Comparison of ENCODE assay signal across 10 mouse cellular contexts in the genomic region with DNA sequence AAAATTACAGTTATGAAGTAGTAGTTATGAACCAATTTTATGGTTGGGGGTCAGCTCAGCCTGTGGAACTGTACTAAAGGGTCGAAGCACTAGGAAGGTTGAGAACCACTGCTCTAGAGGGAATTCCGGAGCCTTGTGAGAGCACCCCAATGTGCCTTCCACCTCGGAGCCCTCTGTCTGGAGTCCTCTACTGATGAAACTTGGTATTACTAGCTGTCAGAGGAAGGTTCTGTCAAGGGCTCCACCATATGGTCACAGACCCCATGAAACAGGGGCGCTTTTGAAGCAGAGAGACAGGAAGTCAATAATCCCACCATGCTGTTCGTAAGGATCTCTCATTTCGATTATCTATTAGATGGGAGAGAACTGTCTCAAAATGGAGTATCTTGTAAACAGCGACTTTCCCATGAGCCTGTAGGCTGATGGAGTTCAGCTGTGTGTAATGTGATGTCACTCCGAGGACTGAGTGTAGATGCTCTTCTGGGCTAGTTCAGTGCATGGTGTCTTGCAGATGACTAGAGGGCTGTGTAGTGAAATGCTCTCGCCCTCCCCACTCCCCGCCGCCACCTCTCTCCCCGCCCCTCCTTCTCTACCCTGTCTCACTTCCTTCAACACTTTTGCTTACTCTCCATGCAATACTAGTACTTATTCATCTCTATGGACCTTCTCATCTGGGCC.
A peak's percentile ranks its signal among the peaks of the same experiment; 100 is the strongest.
DNase-seq lines count a peak whose midpoint lies in the region; ATAC-seq and TF ChIP-seq lines count a peak whose summit lies in the region.
"Had no signal": no experiment of that assay in that cellular context is flagged by ENCODE, and none has a peak within 500 bp of the region (broad histone marks: within the 10 kb centered on the region; RNA-seq: fewer than 3 reads in every experiment).

No protein-coding gene starts in this region.

- no peaks in the 10 kb centered on the region for H3K4me1 ChIP-seq in hindbrain, postnatal 0 days (ENCODE audit: insufficient read depth, low read length)
- H3K4me1 ChIP-seq in hindbrain, embryonic 11.5 days (replicated peaks; ENCODE audit: control insufficient read depth, insufficient read depth, low read length) = no peaks in the 10 kb centered on the region
- no peaks in the 10 kb centered on the region for H3K4me1 ChIP-seq in midbrain, embryonic 15.5 days
- H3K4me1 ChIP-seq in midbrain, embryonic 14.5 days (ENCODE audit: control insufficient read depth, insufficient read depth, low read length) = no peaks in the 10 kb centered on the region
- no peaks in the 10 kb centered on the region for H3K4me1 ChIP-seq in forebrain, embryonic 14.5 days (ENCODE audit: control insufficient read depth, insufficient read depth, low read length)
- H3K4me1 ChIP-seq in stomach, postnatal 0 days (replicated peaks; ENCODE audit: control insufficient read depth, insufficient read depth) = no peaks in the 10 kb centered on the region
- H3K4me1 ChIP-seq: lung, embryonic 15.5 days had no signal

- no peak overlapping the region for H3K4me3 ChIP-seq in hindbrain, postnatal 0 days (ENCODE audit: low read length)
- H3K4me3 ChIP-seq in hindbrain, embryonic 11.5 days (ENCODE audit: low read depth, low read length) = no peak overlapping the region
- no peak overlapping the region for H3K4me3 ChIP-seq in midbrain, embryonic 15.5 days
- H3K4me3 ChIP-seq in midbrain, embryonic 14.5 days (replicated peaks; ENCODE audit: low read depth, low read length) = no peak overlapping the region
- no peak overlapping the region for H3K4me3 ChIP-seq in forebrain, embryonic 14.5 days (ENCODE audit: low read depth, low read length)
- no peak overlapping the region for H3K4me3 ChIP-seq in stomach, postnatal 0 days (ENCODE audit: low read depth, low read length)
- H3K4me3 ChIP-seq: lung, embryonic 15.5 days; myocyte had no signal

- ATAC-seq in hindbrain, postnatal 0 days = no peak
- no peak; the same call in 1 of the 2 replicates for ATAC-seq in hindbrain, embryonic 11.5 days (ENCODE audit: low FRiP score)
- ATAC-seq in midbrain, embryonic 15.5 days (replicated peaks) = peak; percentile 41; the same call in 1 of the 2 replicates
- no peak for ATAC-seq in midbrain, embryonic 14.5 days (ENCODE audit: low FRiP score, low TSS enrichment)
- ATAC-seq in forebrain, embryonic 14.5 days = peak; percentile 37
- 0 out of 2 replicates have a peak, but pooled peaks have one; percentile 8 for ATAC-seq in stomach, postnatal 0 days (ENCODE audit: low FRiP score, low TSS enrichment)

- peak; percentile 28 for DNase-seq in hindbrain, postnatal 0 days (ENCODE audit: low spot score)
- no peak for DNase-seq in hindbrain, embryonic 11.5 days (ENCODE audit: low spot score)
- DNase-seq in midbrain, embryonic 14.5 days = no peak
- peak; percentile 10 for DNase-seq in forebrain, embryonic 14.5 days (ENCODE audit: low spot score)
- no peak for DNase-seq in stomach, postnatal 0 days (ENCODE audit: low spot score)
- no peak for DNase-seq in right cerebral cortex, adult 2 months (ENCODE audit: low spot score in 2 of 2)
- no peak for DNase-seq in urinary bladder, adult 2 months (ENCODE audit: low spot score)

- 80% methylated on average over 12 of the region's 12 CpGs for WGBS in hindbrain, postnatal 0 days
- 85% methylated on average over 12 of the region's 12 CpGs for WGBS in hindbrain, embryonic 11.5 days
- WGBS in midbrain, embryonic 15.5 days = 83% methylated on average over 12 of the region's 12 CpGs
- 86% methylated on average over 12 of the region's 12 CpGs for WGBS in midbrain, embryonic 14.5 days
- WGBS in forebrain, embryonic 14.5 days = 85% methylated on average over 12 of the region's 12 CpGs
- 73% methylated on average over 12 of the region's 12 CpGs for WGBS in stomach, postnatal 0 days

- no peak for TF ChIP-seq EP300 in stomach, postnatal 0 days (optimal IDR thresholded peaks at IDR 0.05)

- H3K27ac ChIP-seq in hindbrain, postnatal 0 days = no peak overlapping the region
- no peak overlapping the region for H3K27ac ChIP-seq in hindbrain, embryonic 11.5 days (ENCODE audit: low read depth, low read length)
- no peak overlapping the region for H3K27ac ChIP-seq in midbrain, embryonic 15.5 days
- H3K27ac ChIP-seq in midbrain, embryonic 14.5 days (replicated peaks; ENCODE audit: low read depth, low read length) = no peak overlapping the region
- no peak overlapping the region for H3K27ac ChIP-seq in forebrain, embryonic 14.5 days (ENCODE audit: low read depth, low read length)
- no peak overlapping the region for H3K27ac ChIP-seq in stomach, postnatal 0 days (replicated peaks)
- H3K27ac ChIP-seq: lung, embryonic 15.5 days had no signal

- no peaks in the 10 kb centered on the region for H3K36me3 ChIP-seq in hindbrain, postnatal 0 days (ENCODE audit: insufficient read depth, low read length)
- H3K36me3 ChIP-seq in hindbrain, embryonic 11.5 days (ENCODE audit: control insufficient read depth, insufficient read depth, low read length) = no peaks in the 10 kb centered on the region
- no peaks in the 10 kb centered on the region for H3K36me3 ChIP-seq in midbrain, embryonic 15.5 days (replicated peaks)
- no peaks in the 10 kb centered on the region for H3K36me3 ChIP-seq in midbrain, embryonic 14.5 days (ENCODE audit: control insufficient read depth, insufficient read depth, low read length)
- H3K36me3 ChIP-seq in forebrain, embryonic 14.5 days (ENCODE audit: control insufficient read depth, insufficient read depth, low read length) = no peaks in the 10 kb centered on the region
- no peaks in the 10 kb centered on the region for H3K36me3 ChIP-seq in stomach, postnatal 0 days (ENCODE audit: control insufficient read depth, insufficient read depth, low read length)
- H3K36me3 ChIP-seq: lung, embryonic 15.5 days had no signal

- no peak overlapping the region for H3K4me2 ChIP-seq in hindbrain, postnatal 0 days (ENCODE audit: low read depth, low read length)
- H3K4me2 ChIP-seq in hindbrain, embryonic 11.5 days (replicated peaks; ENCODE audit: low read depth, low read length) = no peak overlapping the region
- H3K4me2 ChIP-seq in midbrain, embryonic 15.5 days = no peak overlapping the region
- H3K4me2 ChIP-seq in midbrain, embryonic 14.5 days (ENCODE audit: low read length) = no peak overlapping the region
- no peak overlapping the region for H3K4me2 ChIP-seq in forebrain, embryonic 14.5 days (ENCODE audit: low read length)
- no peak overlapping the region for H3K4me2 ChIP-seq in stomach, postnatal 0 days (replicated peaks; ENCODE audit: low read depth)
- H3K4me2 ChIP-seq: lung, embryonic 15.5 days had no signal

- H3K27me3 ChIP-seq in hindbrain, postnatal 0 days (ENCODE audit: insufficient read depth, low read length) = no peaks in the 10 kb centered on the region
- H3K27me3 ChIP-seq in hindbrain, embryonic 11.5 days (ENCODE audit: control insufficient read depth, insufficient read depth, low read length) = no peaks in the 10 kb centered on the region
- no peaks in the 10 kb centered on the region for H3K27me3 ChIP-seq in midbrain, embryonic 15.5 days (replicated peaks)
- H3K27me3 ChIP-seq in midbrain, embryonic 14.5 days (ENCODE audit: control insufficient read depth, insufficient read depth, low read length) = no peaks in the 10 kb centered on the region
- H3K27me3 ChIP-seq in forebrain, embryonic 14.5 days (replicated peaks; ENCODE audit: control insufficient read depth, insufficient read depth, low read length) = no peaks in the 10 kb centered on the region
- no peaks in the 10 kb centered on the region for H3K27me3 ChIP-seq in stomach, postnatal 0 days (ENCODE audit: control insufficient read depth, insufficient read depth, low read length)
- H3K27me3 ChIP-seq: lung, embryonic 15.5 days had no signal

- TF ChIP-seq CTCF in hindbrain, postnatal 0 days (IDR thresholded peaks at IDR 0.05; ENCODE audit: low read depth) = peak; percentile 48
- peak; percentile 51 for TF ChIP-seq CTCF in stomach, postnatal 0 days (IDR thresholded peaks at IDR 0.05; ENCODE audit: low read depth)

- no peak overlapping the region for H3K9ac ChIP-seq in hindbrain, postnatal 0 days (replicated peaks; ENCODE audit: low read length)
- H3K9ac ChIP-seq in hindbrain, embryonic 11.5 days (ENCODE audit: low read depth, low read length) = no peak overlapping the region
- no peak overlapping the region for H3K9ac ChIP-seq in midbrain, embryonic 15.5 days
- H3K9ac ChIP-seq in midbrain, embryonic 14.5 days (replicated peaks; ENCODE audit: low read length) = no peak overlapping the region
- no peak overlapping the region for H3K9ac ChIP-seq in forebrain, embryonic 14.5 days (ENCODE audit: low read length)
- H3K9ac ChIP-seq in stomach, postnatal 0 days (ENCODE audit: low read length) = no peak overlapping the region
- H3K9ac ChIP-seq: lung, embryonic 15.5 days had no signal

- H3K9me3 ChIP-seq in hindbrain, postnatal 0 days (ENCODE audit: low read length) = no peaks in the 10 kb centered on the region
- H3K9me3 ChIP-seq in hindbrain, embryonic 11.5 days (ENCODE audit: control insufficient read depth, low read length) = no peaks in the 10 kb centered on the region
- H3K9me3 ChIP-seq in midbrain, embryonic 15.5 days = no peaks in the 10 kb centered on the region
- no peaks in the 10 kb centered on the region for H3K9me3 ChIP-seq in midbrain, embryonic 14.5 days (ENCODE audit: control insufficient read depth, low read length)
- H3K9me3 ChIP-seq in forebrain, embryonic 14.5 days (replicated peaks; ENCODE audit: control insufficient read depth, low read length) = no peaks in the 10 kb centered on the region
- H3K9me3 ChIP-seq in stomach, postnatal 0 days (ENCODE audit: control insufficient read depth, low read length) = no peaks in the 10 kb centered on the region
- H3K9me3 ChIP-seq: lung, embryonic 15.5 days had no signal

Comparison
In these comparisons a context has a peak if more than half of its experiments do, and no peak if none do; other contexts are left out.
1. ATAC-seq: peak in midbrain, embryonic 15.5 days (single experiment), forebrain, embryonic 14.5 days (single experiment) and stomach, postnatal 0 days (single experiment); none in hindbrain, postnatal 0 days (single experiment), hindbrain, embryonic 11.5 days (single experiment) and midbrain, embryonic 14.5 days (single experiment).
2. DNase-seq: peak in hindbrain, postnatal 0 days (single experiment) and forebrain, embryonic 14.5 days (single experiment); none in hindbrain, embryonic 11.5 days (single experiment), midbrain, embryonic 14.5 days (single experiment), stomach, postnatal 0 days (single experiment), right cerebral cortex, adult 2 months (0 of 2) and urinary bladder, adult 2 months (single experiment).